Mouse (Mus musculus) intestine, embryonic 15.5 days (tissue): ENCODE data around the gene Limch1. TPM values are rescaled to one million over a fixed set of nuclear protein-coding genes. Genes with fewer than 3 reads are reported as not detected.

Experiments
- ATAC-seq: fragments of 200-750 bp; cut with Nextera tagmentation; 2 replicates; pipeline ENCODE4 v1.8.0; 2017; ENCODE audit warnings: moderate TSS enrichment, moderate library complexity
- H3K27ac ChIP-seq: fragments of 300-500 bp; sonication (generic); 2 replicates; pipeline ENCODE4 v1.5.1; 2015; ENCODE audit warnings: mild to moderate bottlenecking, inconsistent platforms
- H3K27me3 ChIP-seq: fragments of 300-500 bp; sonication (generic); replicated peaks from 2 replicates; pipeline ENCODE4 v1.6.1; 2015; ENCODE audit warnings: inconsistent platforms
- H3K36me3 ChIP-seq: fragments of 300-500 bp; sonication (generic); 2 replicates; pipeline ENCODE4 v1.6.1; 2015; ENCODE audit warnings: inconsistent platforms
- H3K4me1 ChIP-seq: fragments of 300-500 bp; sonication (generic); replicated peaks from 2 replicates; pipeline ENCODE4 v1.6.1; 2015; ENCODE audit warnings: inconsistent platforms
- H3K4me2 ChIP-seq: fragments of 300-500 bp; sonication (generic); replicated peaks from 2 replicates; pipeline ENCODE4 v1.6.1; 2015; ENCODE audit warnings: mild to moderate bottlenecking, inconsistent platforms
- H3K4me3 ChIP-seq: fragments of 300-500 bp; sonication (generic); replicated peaks from 2 replicates; pipeline ENCODE4 v1.5.1; 2015; ENCODE audit warnings: inconsistent platforms
- H3K9ac ChIP-seq: fragments of 300-500 bp; sonication (generic); 2 replicates; pipeline ENCODE4 v1.6.1; 2015; ENCODE audit warnings: inconsistent platforms
- H3K9me3 ChIP-seq: fragments of 300-500 bp; sonication (generic); 2 replicates; pipeline ENCODE4 v1.6.1; 2016; ENCODE audit warnings: inconsistent platforms
- WGBS: fragments of 180-500 bp; shearing (Covaris S2); methylation state at CpG from one replicate; pipeline ENCODE4 v1.1.7; 2015; 5-methylcytosine and 5-hydroxymethylcytosine counted together
- polyA plus RNA-seq: library from polyadenylated mRNA; unstranded; fragments of >200 nt; fragmentation: Nextera tagmentation; extraction: Ambion mirVana; gene quantifications from 2 replicates; pipeline ENCODE4 v1.2.1, GENCODE M21; 2015

Gene Limch1
- polyA plus RNA-seq, 1 experiment from 2014 or later, result 11.7 TPM

GRCm38 (mm10) chr5:66959968-66960367 lies 214.3 kb downstream of the Limch1 start:
- 79% methylated on average over 8 of the region's 8 CpGs for WGBS
- Histone ChIP-seq H3K9me3 (no peaks in the 10 kb centered on the region), H3K4me2 (no peak overlapping the region), H3K36me3 (no peaks in the 10 kb centered on the region), H3K27ac (no peak overlapping the region), H3K4me1 (no peaks in the 10 kb centered on the region), H3K4me3 (no peak overlapping the region), H3K9ac (no peak overlapping the region), H3K27me3 (no peaks in the 10 kb centered on the region)
- no peak for ATAC-seq

GRCm38 (mm10) chr5:66965442-66965841 lies 219.8 kb downstream of the Limch1 start:
- WGBS, result 38% methylated on average over 6 of the region's 6 CpGs
- H3K4me1 ChIP-seq, result peaks cover 10% of the 10 kb centered on the region; the same call in 1 of the 2 replicates
- H3K27ac ChIP-seq, result no peak overlapping the region
- no peak overlapping the region for H3K9ac ChIP-seq
- H3K27me3 ChIP-seq, result no peaks in the 10 kb centered on the region
- no peak overlapping the region for H3K4me2 ChIP-seq
- no peaks in the 10 kb centered on the region for H3K9me3 ChIP-seq
- H3K4me3 ChIP-seq, result no peak overlapping the region
- no peak for ATAC-seq
- no peaks in the 10 kb centered on the region for H3K36me3 ChIP-seq

- no peak overlapping the region for H3K4me2 ChIP-seq
- no peak overlapping the region for H3K9ac ChIP-seq
- H3K27ac ChIP-seq, result no peak overlapping the region
- no peaks in the 10 kb centered on the region for H3K9me3 ChIP-seq
- H3K36me3 ChIP-seq, result no peaks in the 10 kb centered on the region
- ATAC-seq, result no peak
- no peak overlapping the region for H3K4me3 ChIP-seq
- H3K4me1 ChIP-seq, result peaks cover 10% of the 10 kb centered on the region; the same call in 1 of the 2 replicates
- H3K27me3 ChIP-seq, result no peaks in the 10 kb centered on the region
- WGBS, result 43% methylated on average over 2 of the region's 2 CpGs
Observed at GRCm38 (mm10) chr5:66967147-66967546, 221.5 kb downstream of the Limch1 start.

- Histone ChIP-seq H3K9ac (no peak overlapping the region), H3K27me3 (no peaks in the 10 kb centered on the region), H3K4me1 (peaks cover 10% of the 10 kb centered on the region; the same call in 1 of the 2 replicates), H3K9me3 (no peaks in the 10 kb centered on the region), H3K4me2 (peak overlapping the region; percentile 56), H3K27ac (no peak overlapping the region), H3K36me3 (no peaks in the 10 kb centered on the region), H3K4me3 (peak overlapping the region; percentile 12; the same call in 1 of the 2 replicates)
- WGBS, result 56% methylated on average over 4 of the region's 4 CpGs
- no peak for ATAC-seq
Observed at GRCm38 (mm10) chr5:66967646-66968045, 222.0 kb downstream of the Limch1 start.

GRCm38 (mm10) chr5:66968059-66968833 lies 222.6 kb downstream of the Limch1 start:
- Histone ChIP-seq H3K27ac (no peak overlapping the region), H3K27me3 (no peaks in the 10 kb centered on the region), H3K9ac (no peak overlapping the region), H3K9me3 (no peaks in the 10 kb centered on the region), H3K4me2 (peak overlapping the region; percentile 56), H3K4me3 (peak overlapping the region; percentile 12; the same call in 1 of the 2 replicates), H3K4me1 (peaks cover 10% of the 10 kb centered on the region; the same call in 1 of the 2 replicates), H3K36me3 (no peaks in the 10 kb centered on the region)
- peak; percentile 66 for ATAC-seq
- WGBS, result 10% methylated on average over 23 of the region's 23 CpGs

- H3K27me3 ChIP-seq, result no peaks in the 10 kb centered on the region
- H3K4me3 ChIP-seq, result no peak overlapping the region
- no peaks in the 10 kb centered on the region for H3K36me3 ChIP-seq
- no peak overlapping the region for H3K27ac ChIP-seq
- H3K4me2 ChIP-seq, result peak overlapping the region; percentile 21; the same call in 1 of the 2 replicates
- H3K9ac ChIP-seq, result no peak overlapping the region
- no peaks in the 10 kb centered on the region for H3K9me3 ChIP-seq
- 69% methylated on average over 19 of the region's 19 CpGs for WGBS
- ATAC-seq, result no peak
- H3K4me1 ChIP-seq, result peaks cover 10% of the 10 kb centered on the region; the same call in 1 of the 2 replicates
Observed at GRCm38 (mm10) chr5:66968925-66969711, 223.5 kb downstream of the Limch1 start.

- no peak for ATAC-seq
- Histone ChIP-seq H3K4me1 (no peaks in the 10 kb centered on the region), H3K27ac (no peak overlapping the region), H3K4me3 (no peak overlapping the region), H3K4me2 (no peak overlapping the region), H3K9ac (no peak overlapping the region), H3K9me3 (no peaks in the 10 kb centered on the region), H3K27me3 (no peaks in the 10 kb centered on the region), H3K36me3 (no peaks in the 10 kb centered on the region)
- WGBS, result 91% methylated on average over 8 of the region's 8 CpGs
Observed at GRCm38 (mm10) chr5:66975621-66976020, 230.0 kb downstream of the Limch1 start.

- no peaks in the 10 kb centered on the region for H3K4me1 ChIP-seq
- no peaks in the 10 kb centered on the region for H3K9me3 ChIP-seq
- H3K36me3 ChIP-seq, result no peaks in the 10 kb centered on the region
- ATAC-seq, result no peak
- H3K4me2 ChIP-seq, result no peak overlapping the region
- WGBS, result 69% methylated on average over 19 of the region's 19 CpGs
- no peaks in the 10 kb centered on the region for H3K27me3 ChIP-seq
- H3K4me3 ChIP-seq, result no peak overlapping the region
- no peak overlapping the region for H3K27ac ChIP-seq
- no peak overlapping the region for H3K9ac ChIP-seq
Observed at GRCm38 (mm10) chr5:66979332-66980218, 233.9 kb downstream of the Limch1 start.

GRCm38 (mm10) chr5:66980862-66981261 lies 235.2 kb downstream of the Limch1 start:
- no peaks in the 10 kb centered on the region for H3K9me3 ChIP-seq
- WGBS, result 82% methylated on average over 4 of the region's 4 CpGs
- H3K9ac ChIP-seq, result no peak overlapping the region
- H3K36me3 ChIP-seq, result no peaks in the 10 kb centered on the region
- H3K27ac ChIP-seq, result no peak overlapping the region
- no peaks in the 10 kb centered on the region for H3K4me1 ChIP-seq
- H3K4me2 ChIP-seq, result no peak overlapping the region
- ATAC-seq, result no peak
- no peak overlapping the region for H3K4me3 ChIP-seq
- H3K27me3 ChIP-seq, result no peaks in the 10 kb centered on the region

GRCm38 (mm10) chr5:66983104-66983503 lies 237.5 kb downstream of the Limch1 start:
- no peak for ATAC-seq
- Histone ChIP-seq H3K27me3 (no peaks in the 10 kb centered on the region), H3K27ac (no peak overlapping the region), H3K4me2 (no peak overlapping the region), H3K9me3 (no peaks in the 10 kb centered on the region), H3K4me3 (no peak overlapping the region), H3K36me3 (no peaks in the 10 kb centered on the region), H3K4me1 (no peaks in the 10 kb centered on the region), H3K9ac (no peak overlapping the region)
- 81% methylated on average over 5 of the region's 5 CpGs for WGBS

GRCm38 (mm10) chr5:66988926-66989325 lies 243.3 kb downstream of the Limch1 start:
- no peaks in the 10 kb centered on the region for H3K27me3 ChIP-seq

GRCm38 (mm10) chr5:66989531-66989930 lies 243.9 kb downstream of the Limch1 start:
- 79% methylated on average over 7 of the region's 7 CpGs for WGBS
- Histone ChIP-seq H3K4me2 (no peak overlapping the region), H3K9me3 (no peaks in the 10 kb centered on the region), H3K36me3 (no peaks in the 10 kb centered on the region), H3K4me3 (no peak overlapping the region), H3K4me1 (no peaks in the 10 kb centered on the region), H3K9ac (no peak overlapping the region), H3K27ac (no peak overlapping the region), H3K27me3 (no peaks in the 10 kb centered on the region)
- ATAC-seq, result no peak

More at GRCm38 (mm10) chr5:66988926-66989325, 243.3 kb downstream of the Limch1 start:
- no peak for ATAC-seq
- H3K4me1 ChIP-seq, result no peaks in the 10 kb centered on the region
- no peaks in the 10 kb centered on the region for H3K36me3 ChIP-seq
- H3K27ac ChIP-seq, result no peak overlapping the region
- no peak overlapping the region for H3K9ac ChIP-seq
- no peak overlapping the region for H3K4me2 ChIP-seq
- no peaks in the 10 kb centered on the region for H3K9me3 ChIP-seq
- no peak overlapping the region for H3K4me3 ChIP-seq
- 69% methylated on average over 4 of the region's 4 CpGs for WGBS
